Mouse (Mus musculus) lung, postnatal 0 days (tissue): ENCODE data around the gene Wipi2. TPM values are rescaled to one million over a fixed set of nuclear protein-coding genes. Genes with fewer than 3 reads are reported as not detected.

Source experiments
- ATAC-seq: fragments of 200-750 bp; cut with Nextera tagmentation; 2 replicates; pipeline ENCODE4 v1.8.0; 2017; ENCODE audit warnings: moderate library complexity
- DNase-seq: peaks from one replicate; pipeline ENCODE4 v3.0.0-alpha.2; 2016; ENCODE audit warnings: low spot score
- H3K27ac ChIP-seq: fragments of 300-500 bp; sonication (generic); 2 replicates; pipeline ENCODE4 v1.5.1; 2014; ENCODE audit warnings: antibody characterized with exemption, mild to moderate bottlenecking, low read length, mixed read lengths
- H3K27me3 ChIP-seq: fragments of 300-500 bp; sonication (generic); replicated peaks from 2 replicates; pipeline ENCODE4 v1.6.1; 2014; ENCODE audit warnings: low read length, mixed read lengths; ENCODE audit not compliant: insufficient read depth
- H3K36me3 ChIP-seq: fragments of 300-500 bp; sonication (generic); 2 replicates; pipeline ENCODE4 v1.6.1; 2014; ENCODE audit warnings: low read length, mixed read lengths; ENCODE audit not compliant: insufficient read depth
- H3K4me1 ChIP-seq: fragments of 300-500 bp; sonication (generic); 2 replicates; pipeline ENCODE4 v1.6.1; 2014; ENCODE audit warnings: antibody characterized with exemption, low read depth, low read length, mixed read lengths; ENCODE audit not compliant: insufficient read depth
- H3K4me2 ChIP-seq: fragments of 300-500 bp; sonication (generic); replicated peaks from 2 replicates; pipeline ENCODE4 v1.6.1; 2014; ENCODE audit warnings: low read depth, mild to moderate bottlenecking, low read length, moderate library complexity, mixed read lengths
- H3K4me3 ChIP-seq: fragments of 300-500 bp; sonication (generic); 2 replicates; pipeline ENCODE4 v1.5.1; 2014; ENCODE audit warnings: low read depth, low read length
- H3K9ac ChIP-seq: fragments of 300-500 bp; sonication (generic); replicated peaks from 2 replicates; pipeline ENCODE4 v1.6.1; 2014; ENCODE audit warnings: low read depth, mild to moderate bottlenecking
- H3K9me3 ChIP-seq: fragments of 300-500 bp; sonication (generic); 2 replicates; pipeline ENCODE4 v1.6.1; 2016; ENCODE audit warnings: low read length, mixed read lengths
- CTCF ChIP-seq: IDR thresholded peaks from 2 replicates; pipeline ENCODE4 v1.5.1; 2016; ENCODE audit warnings: antibody characterized with exemption, mild to moderate bottlenecking
- EP300 ChIP-seq: IDR thresholded peaks from 2 replicates; pipeline ENCODE4 v1.6.1; 2016; ENCODE audit warnings: antibody characterized with exemption, mild to moderate bottlenecking, control low read depth
- WGBS: fragments of 180-500 bp; shearing (Covaris S2); extraction: QIAGEN DNeasy Blood & Tissue Kit; methylation state at CpG from one replicate; pipeline ENCODE4 v1.1.7; 2014; 5-methylcytosine and 5-hydroxymethylcytosine counted together
- polyA plus RNA-seq: library from polyadenylated mRNA; unstranded; fragments of >200 nt; fragmentation: Nextera tagmentation; extraction: Ambion mirVana; gene quantifications from 2 replicates; pipeline ENCODE4 v1.2.1, GENCODE M21; 2015

The Wipi2 gene
- polyA plus RNA-seq, 1 experiment from 2014 or later: 26.6 TPM

- no peak overlapping the region for H3K4me3 ChIP-seq
These were observed 73.5 kb downstream of the Wipi2 start for GRCm38 (mm10) chr5:142700842-142701589.

GRCm38 (mm10) chr5:142701651-142702510 is 74.4 kb downstream of the Wipi2 start:
- TF ChIP-seq CTCF (no peak), EP300 (no peak)
- WGBS: 3% methylated on average over 30 of the region's 72 CpGs
- no peak overlapping the region for H3K27ac ChIP-seq
- no peaks in the 10 kb centered on the region for H3K9me3 ChIP-seq
- peak overlapping the region; percentile 44 for H3K4me3 ChIP-seq
- ATAC-seq (peak; percentile 85), DNase-seq (peak; percentile 62)
- H3K27me3 ChIP-seq: no peaks in the 10 kb centered on the region; the same call in 1 of the 2 replicates
- no peaks in the 10 kb centered on the region for H3K4me1 ChIP-seq
- peak overlapping the region; percentile 92 for H3K4me2 ChIP-seq
- H3K36me3 ChIP-seq: no peaks in the 10 kb centered on the region
- H3K9ac ChIP-seq: no peak overlapping the region

More at GRCm38 (mm10) chr5:142700842-142701589, 73.5 kb downstream of the Wipi2 start:
- TF ChIP-seq EP300 (no peak), CTCF (no peak)
- 8% methylated on average over 15 of the region's 15 CpGs for WGBS
- no peak overlapping the region for H3K27ac ChIP-seq
- H3K4me1 ChIP-seq: no peaks in the 10 kb centered on the region
- no peak overlapping the region for H3K9ac ChIP-seq
- peak; percentile 62 for ATAC-seq
- H3K36me3 ChIP-seq: no peaks in the 10 kb centered on the region
- H3K4me2 ChIP-seq: peak overlapping the region; percentile 92
- no peaks in the 10 kb centered on the region for H3K9me3 ChIP-seq
- no peaks in the 10 kb centered on the region; the same call in 1 of the 2 replicates for H3K27me3 ChIP-seq
- DNase-seq: peak; percentile 64

- no peaks in the 10 kb centered on the region; the same call in 1 of the 2 replicates for H3K27me3 ChIP-seq
- peak overlapping the region; percentile 92 for H3K4me2 ChIP-seq
- no peak overlapping the region for H3K27ac ChIP-seq
- H3K9ac ChIP-seq: no peak overlapping the region
- no peaks in the 10 kb centered on the region for H3K36me3 ChIP-seq
- H3K4me1 ChIP-seq: no peaks in the 10 kb centered on the region
- H3K4me3 ChIP-seq: peak overlapping the region; percentile 44
- TF ChIP-seq CTCF: no peak
- TF ChIP-seq EP300: no peak
- 14% methylated on average over 18 of the region's 18 CpGs for WGBS
- ATAC-seq (no peak), DNase-seq (no peak)
- no peaks in the 10 kb centered on the region for H3K9me3 ChIP-seq
These were observed 75.1 kb downstream of the Wipi2 start for GRCm38 (mm10) chr5:142702511-142703138.

- ATAC-seq (no peak), DNase-seq (no peak)
- 82% methylated on average over 10 of the region's 10 CpGs for WGBS
- Histone ChIP-seq H3K4me2 (no peak overlapping the region), H3K27me3 (no peaks in the 10 kb centered on the region; the same call in 1 of the 2 replicates), H3K9ac (no peak overlapping the region), H3K4me3 (no peak overlapping the region), H3K36me3 (no peaks in the 10 kb centered on the region), H3K27ac (no peak overlapping the region), H3K4me1 (no peaks in the 10 kb centered on the region), H3K9me3 (no peaks in the 10 kb centered on the region)
- no peak for TF ChIP-seq EP300
- TF ChIP-seq CTCF: no peak
These were observed 76.1 kb downstream of the Wipi2 start for GRCm38 (mm10) chr5:142703569-142703968.

- DNase-seq: no peak
- no peak overlapping the region for H3K27ac ChIP-seq
These were observed 80.2 kb downstream of the Wipi2 start for GRCm38 (mm10) chr5:142707709-142708108.

GRCm38 (mm10) chr5:142709436-142709835 is 81.9 kb downstream of the Wipi2 start:
- H3K9ac ChIP-seq: no peak overlapping the region
- no peaks in the 10 kb centered on the region for H3K27me3 ChIP-seq
- ATAC-seq (peak; percentile 56), DNase-seq (peak; percentile 33)
- no peak overlapping the region for H3K4me3 ChIP-seq
- no peak overlapping the region for H3K27ac ChIP-seq
- H3K9me3 ChIP-seq: no peaks in the 10 kb centered on the region
- 45% methylated on average over 7 of the region's 7 CpGs for WGBS
- H3K4me1 ChIP-seq: no peaks in the 10 kb centered on the region
- H3K4me2 ChIP-seq: no peak overlapping the region
- TF ChIP-seq EP300 (no peak), CTCF (no peak)
- H3K36me3 ChIP-seq: no peaks in the 10 kb centered on the region

More at GRCm38 (mm10) chr5:142707709-142708108, 80.2 kb downstream of the Wipi2 start:
- Histone ChIP-seq H3K36me3 (no peaks in the 10 kb centered on the region), H3K9ac (no peak overlapping the region), H3K27me3 (no peaks in the 10 kb centered on the region), H3K9me3 (no peaks in the 10 kb centered on the region), H3K4me3 (no peak overlapping the region), H3K4me2 (no peak overlapping the region), H3K4me1 (no peaks in the 10 kb centered on the region)
- ATAC-seq: no peak
- no peak for TF ChIP-seq CTCF
- no peak for TF ChIP-seq EP300
- 91% methylated on average over 5 of the region's 5 CpGs for WGBS
